Mouse (Mus musculus): ENCODE results near the gene Gm7879.

The Gm7879 gene

GRCm38 (mm10) chr5:43948111-43948743, 35.3 kb downstream of the Gm7879 start:
- peak; percentile 88 for DNase-seq (ENCODE audit: low read depth, low spot score)

GRCm38 (mm10) chr5:43948748-43949275, 35.9 kb downstream of the Gm7879 start:
- peak; percentile 53 for DNase-seq (ENCODE audit: low read depth, low spot score)

GRCm38 (mm10) chr5:43953241-43953640, 40.3 kb downstream of the Gm7879 start:
- no peak for DNase-seq (ENCODE audit: low read depth, low spot score)

- no peak for DNase-seq (ENCODE audit: low read depth, low spot score)
These were observed 47.0 kb downstream of the Gm7879 start for GRCm38 (mm10) chr5:43959884-43960440.

GRCm38 (mm10) chr5:43961056-43961455, 48.1 kb downstream of the Gm7879 start:
- no peak for DNase-seq (ENCODE audit: low read depth, low spot score)

All from CD4-positive helper T cell, adult 2 months (primary cell).